Mouse (Mus musculus) macrophage (primary cell): ENCODE results near the gene Elovl7. TPM values are rescaled to one million over a fixed set of nuclear protein-coding genes. Genes with fewer than 3 reads are reported as not detected.

Experiments used
- H3K27ac ChIP-seq: fragments of 350-480 bp; formaldehyde crosslinking; 2 replicates; pipeline ENCODE4 v1.9.0; 2021
- H3K36me3 ChIP-seq: fragments of 350-480 bp; formaldehyde crosslinking; 2 replicates; pipeline ENCODE4 v1.9.0; 2021; ENCODE audit errors: inconsistent target
- H3K4me3 ChIP-seq: fragments of 350-480 bp; formaldehyde crosslinking; 2 replicates; pipeline ENCODE4 v1.9.0; 2021; ENCODE audit errors: inconsistent target
- H3K79me2 ChIP-seq: fragments of 350-480 bp; formaldehyde crosslinking; 2 replicates; pipeline ENCODE4 v1.9.0; 2021; ENCODE audit errors: inconsistent target
- WGBS: methylation state at CpG from one replicate; pipeline ENCODE4 v1.1.7; 2026; ENCODE audit warnings: inconsistent platforms; ENCODE audit not compliant: missing documents; 5-methylcytosine and 5-hydroxymethylcytosine counted together
- polyA plus RNA-seq: library from polyadenylated mRNA; stranded (reverse); fragments of 250-400 nt; gene quantifications from 3 replicates; pipeline ENCODE4 v1.2.4, GENCODE M21; 2018; ENCODE audit warnings: inconsistent platforms

Gene Elovl7
- polyA plus RNA-seq, 1 experiment from 2014 or later: 0.32 TPM

DNA sequence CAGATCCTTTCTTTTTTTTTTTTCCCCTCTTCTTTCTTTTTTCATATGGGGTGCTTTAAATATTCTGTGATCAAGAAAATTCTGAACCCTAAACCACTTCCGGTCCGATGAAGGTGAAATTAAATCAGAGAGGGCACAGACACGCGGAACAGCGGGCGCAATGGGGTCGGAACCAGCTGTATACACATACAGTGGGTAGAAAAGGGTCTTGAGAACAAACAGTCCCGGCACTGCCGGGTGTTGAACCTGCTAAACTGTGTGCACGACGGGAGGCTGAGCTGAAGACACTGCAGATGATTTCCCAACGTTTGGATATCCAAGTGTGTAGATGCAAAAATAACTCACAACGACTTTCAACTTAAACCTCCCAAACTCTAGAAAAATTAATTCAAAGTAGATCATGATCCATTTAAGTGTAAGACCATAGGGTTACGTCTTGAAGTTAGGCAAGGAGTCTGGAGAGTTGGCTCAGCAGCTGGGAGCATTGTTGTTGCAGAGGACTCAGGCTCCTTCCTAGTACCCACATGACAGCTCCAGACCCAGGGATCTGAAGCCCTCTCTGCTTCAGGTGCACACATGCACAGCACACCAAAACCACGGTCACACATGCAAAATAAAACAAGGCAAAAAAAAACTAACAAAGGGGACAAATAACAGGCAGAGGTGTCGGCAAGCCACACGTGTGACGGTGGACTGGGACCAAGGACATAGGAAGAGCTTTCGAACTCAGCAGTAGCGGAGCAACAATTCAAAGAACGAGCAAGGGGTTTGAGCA, 114.4 kb downstream of the Elovl7 start:
- Histone ChIP-seq H3K36me3 (no peaks in the 10 kb centered on the region), H3K27ac (no peak overlapping the region), H3K79me2 (no peaks in the 10 kb centered on the region), H3K4me3 (no peak overlapping the region)
- WGBS: 90% methylated on average over 21 of the region's 21 CpGs

- WGBS: 50% methylated on average over 3 of the region's 3 CpGs
- Histone ChIP-seq H3K4me3 (no peak overlapping the region), H3K27ac (no peak overlapping the region), H3K79me2 (no peaks in the 10 kb centered on the region), H3K36me3 (no peaks in the 10 kb centered on the region)
These were observed 115.5 kb downstream of the Elovl7 start for GRCm38 (mm10) chr13:108329693-108330092.

Other genes starting within 250 kb of the Elovl7 start
- gene Smim15, start 170.0 kb upstream of the Elovl7 start, polyA plus RNA-seq: 65.1 to 97.0 TPM (median 85.2 TPM) in 3 replicates
- 17.2 to 32.7 TPM (median 31.5 TPM) in 3 replicates for gene Ndufaf2, start 55.8 kb upstream of the Elovl7 start, polyA plus RNA-seq
- 2.5 to 4.3 TPM (median 2.5 TPM) in 3 replicates for gene Ercc8, start 55.7 kb upstream of the Elovl7 start, polyA plus RNA-seq
- 0.19 to 1.0 TPM (median 0.50 TPM) in 3 replicates for gene Depdc1b, start 101.9 kb downstream of the Elovl7 start, polyA plus RNA-seq
- 0.80 to 1.2 TPM (median 0.82 TPM) in 3 replicates for gene Pde4d, start 235.5 kb downstream of the Elovl7 start, polyA plus RNA-seq